8 mouse cellular contexts compared by ENCODE assay signal in the genomic region with DNA sequence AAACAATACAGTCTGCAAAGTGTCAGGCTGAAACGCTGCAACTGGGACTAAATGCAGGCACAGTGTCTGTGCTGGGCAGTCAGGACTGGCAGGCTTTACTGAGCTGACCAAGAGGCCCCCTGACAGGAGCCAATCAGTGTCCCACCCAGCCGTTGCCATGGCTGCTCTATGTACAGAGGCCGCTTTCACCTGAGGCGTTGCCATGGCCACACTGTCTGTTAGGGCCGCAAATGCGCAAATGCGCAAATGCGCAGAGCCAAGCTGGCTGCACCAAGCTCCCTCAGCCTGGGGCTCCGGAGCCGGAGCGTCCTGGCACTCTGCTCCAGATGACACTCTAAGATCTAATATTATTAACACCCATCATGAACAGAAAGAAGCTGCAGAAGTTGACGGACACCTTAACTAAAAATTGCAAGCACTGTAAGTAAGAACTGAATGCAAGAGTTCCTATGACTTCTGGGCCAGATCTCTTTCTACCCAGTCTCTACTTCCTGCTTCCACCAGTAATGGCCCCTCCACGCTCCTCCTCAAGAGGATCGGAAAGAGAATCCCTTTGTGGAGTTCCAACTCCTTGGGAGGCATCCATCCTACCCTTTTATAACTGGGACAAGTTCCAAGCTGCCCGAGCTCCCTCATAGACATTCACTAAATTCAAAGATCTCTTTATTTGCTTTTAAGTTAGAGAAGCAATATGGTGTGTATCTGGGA. TPM values are rescaled to one million over a fixed set of nuclear protein-coding genes. Genes with fewer than 3 reads are reported as not detected.
DNase-seq lines count a peak whose midpoint lies in the region; ATAC-seq lines count a peak whose summit lies in the region.

Gene Efcab1 (plus strand): TSS at position 214 of the 708 bp plus-strand sequence.

- no peak within 1 kb of the TSS for H3K27ac ChIP-seq in kidney, embryonic 15.5 days
- H3K27ac ChIP-seq in embryonic facial prominence, embryonic 10.5 days (replicated peaks) = peak within 1 kb of the TSS; percentile 65
- peak within 1 kb of the TSS; percentile 72 for H3K27ac ChIP-seq in limb, embryonic 15.5 days

- ATAC-seq in kidney, embryonic 15.5 days (replicated peaks; ENCODE audit: low FRiP score) = peak; percentile 98
- peak; percentile 90 for ATAC-seq in limb, embryonic 15.5 days (ENCODE audit: insufficient number of reproducible peaks, low FRiP score, low TSS enrichment, low read depth)

- peak within 1 kb of the TSS; percentile 27 for H3K4me3 ChIP-seq in kidney, embryonic 15.5 days (replicated peaks)
- peak within 1 kb of the TSS; percentile 53 for H3K4me3 ChIP-seq in embryonic facial prominence, embryonic 10.5 days
- H3K4me3 ChIP-seq in limb, embryonic 15.5 days = peak within 1 kb of the TSS; percentile 35

- no peak for DNase-seq in kidney, adult 18-20 months
- peak; percentile 90 for DNase-seq in embryonic facial prominence, embryonic 10.5 days (ENCODE audit: low spot score)
- DNase-seq in hindlimb bud, embryonic 11.5 days (ENCODE audit: extremely low spot score, low read depth, low spot score) = peak; percentile 49
- DNase-seq in retina, postnatal 1 day = peak; percentile 89
- DNase-seq in cerebellum, adult 8-10 months = no peak
- no peak for DNase-seq in urinary bladder, adult 2 months (ENCODE audit: low spot score)

- H3K36me3 ChIP-seq in kidney, embryonic 15.5 days = no peaks in the 10 kb centered on the region
- H3K36me3 ChIP-seq in embryonic facial prominence, embryonic 10.5 days (replicated peaks) = no peaks in the 10 kb centered on the region
- H3K36me3 ChIP-seq in limb, embryonic 15.5 days = no peaks in the 10 kb centered on the region

- H3K4me2 ChIP-seq in kidney, embryonic 15.5 days = peak within 1 kb of the TSS; percentile 49
- H3K4me2 ChIP-seq in limb, embryonic 15.5 days = peak within 1 kb of the TSS; percentile 49

- no peaks in the 10 kb centered on the region for H3K27me3 ChIP-seq in kidney, embryonic 15.5 days
- H3K27me3 ChIP-seq in embryonic facial prominence, embryonic 10.5 days (replicated peaks; ENCODE audit: low read depth, poor library complexity, severe bottlenecking) = no peaks in the 10 kb centered on the region
- H3K27me3 ChIP-seq in limb, embryonic 15.5 days = no peaks in the 10 kb centered on the region

- H3K9me3 ChIP-seq in kidney, embryonic 15.5 days (replicated peaks) = no peaks in the 10 kb centered on the region
- H3K9me3 ChIP-seq in embryonic facial prominence, embryonic 10.5 days = no peaks in the 10 kb centered on the region
- no peaks in the 10 kb centered on the region for H3K9me3 ChIP-seq in limb, embryonic 15.5 days

- H3K4me1 ChIP-seq in kidney, embryonic 15.5 days = peaks cover 5% of the 10 kb centered on the region
- H3K4me1 ChIP-seq in embryonic facial prominence, embryonic 10.5 days = peaks cover 14% of the 10 kb centered on the region
- H3K4me1 ChIP-seq in limb, embryonic 15.5 days = peaks cover 9% of the 10 kb centered on the region

- no peak within 1 kb of the TSS for H3K9ac ChIP-seq in kidney, embryonic 15.5 days
- H3K9ac ChIP-seq in limb, embryonic 15.5 days = no peak within 1 kb of the TSS

- 10% methylated on average over 15 of the region's 15 CpGs for WGBS in kidney, embryonic 15.5 days
- 12% methylated on average over 15 of the region's 15 CpGs for WGBS in embryonic facial prominence, embryonic 10.5 days
- 5% methylated on average over 15 of the region's 15 CpGs for WGBS in limb, embryonic 15.5 days

RNA-seq across cellular contexts. Expression of gene Efcab1, which starts in this region (rescaled TPM):
- 2.8 and 4.3 TPM in 2 replicates for polyA plus RNA-seq in kidney, embryonic 15.5 days (2015; fragmentation: Nextera tagmentation; extraction: Ambion mirVana)
- polyA plus RNA-seq in embryonic facial prominence, embryonic 10.5 days (2016; fragmentation: Nextera tagmentation; extraction: Ambion mirVana) = 8.1 and 8.8 TPM in 2 replicates
- 12.5 and 13.7 TPM in 2 replicates for polyA plus RNA-seq in limb, embryonic 15.5 days (2015; fragmentation: Nextera tagmentation; extraction: Ambion mirVana)
- polyA plus RNA-seq in urinary bladder, adult 2 months (2012; rRNA removed) = 4.0 and 4.2 TPM in 2 replicates

Comparison
In these comparisons a context has a peak if more than half of its experiments do, and no peak if none do; other contexts are left out.
1. DNase-seq: peak in embryonic facial prominence, embryonic 10.5 days (single experiment), hindlimb bud, embryonic 11.5 days (single experiment) and retina, postnatal 1 day (single experiment); none in kidney, adult 18-20 months (single experiment), cerebellum, adult 8-10 months (single experiment) and urinary bladder, adult 2 months (single experiment).
2. Peak in every context shown above with its lines, with median percentiles within 50 percentile points of each other: H3K4me3 ChIP-seq.